Mouse (Mus musculus) ES-E14 (cell line): ENCODE measurements at regions not wholly inside any gene's neighbourhood (a gene's known extent, or its start where the extent isn't known, plus 50 kb on each side); places are given as distances from the start of the nearest gene placed in this dataset.

Experiments used
- DNase-seq: peaks from one replicate; pipeline ENCODE4 v3.0.0-alpha.2; 2013; ENCODE audit warnings: low read depth, low spot score
- H3K27ac ChIP-seq: 2 replicates; pipeline ENCODE4 v1.5.1; 2012; ENCODE audit warnings: low read depth, mild to moderate bottlenecking, low read length, moderate library complexity, mixed read lengths; ENCODE audit not compliant: poor library complexity, insufficient read depth, severe bottlenecking
- H3K36me3 ChIP-seq: 2 replicates; pipeline ENCODE4 v1.6.1; 2012; ENCODE audit warnings: mild to moderate bottlenecking, low read length, moderate library complexity, mixed read lengths; ENCODE audit not compliant: control insufficient read depth, poor library complexity, insufficient read depth, severe bottlenecking
- H3K4me1 ChIP-seq, 2 experiments: fragments of 150-350 bp in 1 of 2; sonication (generic) in 1 of 2; 2 replicates each; pipeline ENCODE4 v1.6.1; 2012; ENCODE audit warnings: low read length in 2 of 2, mild to moderate bottlenecking in 1 of 2, mixed read lengths in 1 of 2; ENCODE audit not compliant: control insufficient read depth in 2 of 2, insufficient read depth in 2 of 2, poor library complexity in 1 of 2
- H3K4me3 ChIP-seq, 2 experiments: fragments of 150-350 bp in 1 of 2; sonication (generic) in 1 of 2; 2 replicates each; pipeline ENCODE4 v1.5.1; 2012; ENCODE audit warnings: low read length in 2 of 2, low read depth in 1 of 2, mild to moderate bottlenecking in 1 of 2, mixed read lengths in 1 of 2; ENCODE audit not compliant: insufficient read depth in 1 of 2, poor library complexity in 1 of 2, severe bottlenecking in 1 of 2
- H3K9ac ChIP-seq: 2 replicates; pipeline ENCODE4 v1.6.1; 2012; ENCODE audit warnings: low read depth, mild to moderate bottlenecking, low read length, mixed read lengths; ENCODE audit not compliant: poor library complexity, insufficient read depth, severe bottlenecking
- H3K9me3 ChIP-seq: fragments of 150-350 bp; sonication (generic); 2 replicates; pipeline ENCODE4 v1.6.1; 2012; ENCODE audit warnings: low read depth, mild to moderate bottlenecking, low read length; ENCODE audit not compliant: control insufficient read depth, insufficient read depth
- CHD2 ChIP-seq: IDR thresholded peaks from 2 replicates; pipeline ENCODE4 v1.6.1; 2014; ENCODE audit warnings: mild to moderate bottlenecking, low read depth, low read length, inconsistent platforms
- HCFC1 ChIP-seq: IDR thresholded peaks from 2 replicates; pipeline ENCODE4 v1.6.1; 2012; ENCODE audit warnings: low read length, inconsistent platforms, borderline replicate concordance; ENCODE audit not compliant: insufficient read depth
- MAFK ChIP-seq: IDR thresholded peaks from 2 replicates; pipeline ENCODE4 v1.6.1; 2014; ENCODE audit warnings: mild to moderate bottlenecking, low read depth, low read length, inconsistent platforms; ENCODE audit not compliant: insufficient read depth
- ZC3H11A ChIP-seq: IDR thresholded peaks from 2 replicates; pipeline ENCODE4 v1.6.1; 2012; ENCODE audit warnings: low read depth, mild to moderate bottlenecking, inconsistent platforms, low read length, borderline replicate concordance
- ZNF384 ChIP-seq: IDR thresholded peaks from 2 replicates; pipeline ENCODE4 v1.6.1; 2012; ENCODE audit warnings: low read depth, low read length, inconsistent platforms
- in situ Hi-C, 2 experiments: fragments of 600-800 bp; cut with MboI; formaldehyde crosslinking; loops; one replicate each; pipeline ENCODE4 v1.15.1; 2025; ENCODE audit warnings: low sequenced_read_pairs in 2 of 2, inconsistent platforms in 1 of 2; ENCODE audit not compliant: unreplicated experiment in 2 of 2

DNA sequence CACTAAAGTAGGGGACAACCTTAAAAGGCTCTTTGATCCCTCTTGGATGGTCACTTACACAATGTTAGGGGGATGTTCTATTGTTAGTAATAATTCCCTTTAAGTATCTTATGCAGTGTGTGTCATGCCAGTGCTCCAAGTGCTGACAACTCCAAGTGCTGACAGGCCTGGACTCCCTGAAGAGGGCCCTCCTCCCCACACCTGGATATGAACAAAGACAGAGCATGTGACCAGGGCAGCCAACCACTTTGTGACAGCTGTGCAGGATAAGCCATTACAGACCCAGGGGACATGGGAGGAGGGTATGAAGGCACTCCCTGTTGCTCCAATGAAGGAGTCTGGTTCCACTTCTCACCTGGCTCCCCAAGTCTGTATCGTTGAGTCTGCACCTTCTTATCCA lies 224.7 kb downstream of the Adamts15 start:
- in situ Hi-C loops, result no loop called here
- no peak overlapping the region for H3K27ac ChIP-seq
- H3K9ac ChIP-seq, result no peak overlapping the region
- no peak overlapping the region for H3K4me3 ChIP-seq
- no peaks in the 10 kb centered on the region for H3K36me3 ChIP-seq
- no peaks in the 10 kb centered on the region for H3K9me3 ChIP-seq
- DNase-seq, result no peak
- TF ChIP-seq MAFK (no peak), ZC3H11A (no peak), CHD2 (no peak), HCFC1 (no peak), ZNF384 (no peak)
- H3K4me1 ChIP-seq, result no peaks in the 10 kb centered on the region

DNA sequence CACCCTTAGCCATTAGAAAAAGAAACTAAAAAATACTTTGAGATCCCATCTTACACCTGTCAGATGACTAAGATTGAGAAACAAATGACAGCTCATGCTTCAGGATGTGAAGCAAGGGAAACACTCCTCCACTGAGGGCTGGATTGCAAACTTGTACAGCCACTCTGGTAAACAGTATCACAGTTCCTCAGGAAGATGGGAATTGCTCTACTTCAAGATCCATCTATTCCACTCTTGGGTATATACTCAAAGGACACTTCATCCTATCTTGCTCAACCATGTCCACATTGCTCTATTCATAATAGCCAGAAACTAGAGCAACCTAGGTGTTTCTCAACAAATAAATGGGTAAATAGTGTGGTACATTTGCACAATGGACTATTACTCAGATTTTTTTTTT lies 241.2 kb downstream of the Snx19 start:
- in situ Hi-C loops, result no loop called here
- no peaks in the 10 kb centered on the region for H3K36me3 ChIP-seq
- no peak for TF ChIP-seq ZNF384
- TF ChIP-seq HCFC1, result no peak
- TF ChIP-seq CHD2, result no peak
- no peak for TF ChIP-seq ZC3H11A
- no peak for TF ChIP-seq MAFK
- no peak overlapping the region for H3K27ac ChIP-seq
- H3K4me3 ChIP-seq, result no peak overlapping the region
- H3K9me3 ChIP-seq, result peaks cover 6% of the 10 kb centered on the region; the same call in 1 of the 2 replicates
- H3K4me1 ChIP-seq, result no peaks in the 10 kb centered on the region
- DNase-seq, result no peak
- H3K9ac ChIP-seq, result no peak overlapping the region

DNA sequence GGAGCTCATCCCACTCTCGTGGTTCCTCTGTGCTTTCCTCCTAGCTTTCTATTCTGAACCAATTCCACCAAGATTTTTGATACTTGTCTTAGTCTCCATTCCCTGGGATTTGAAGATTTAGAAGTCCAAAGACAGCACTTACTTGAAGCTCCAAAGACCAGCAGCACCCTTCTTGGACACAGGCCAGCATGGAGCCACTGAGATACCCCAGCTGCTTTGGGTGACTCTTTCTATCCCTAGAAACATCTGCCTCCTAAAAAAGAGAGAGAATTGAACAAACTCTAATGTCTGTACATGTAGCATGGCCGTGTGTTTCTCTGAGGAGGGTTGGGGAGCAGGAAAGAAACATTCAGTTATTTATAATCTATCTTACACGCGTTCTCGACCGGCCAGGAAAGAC lies 235.5 kb downstream of the Snx19 start:
- Histone ChIP-seq H3K9ac (no peak overlapping the region), H3K36me3 (no peaks in the 10 kb centered on the region), H3K4me3 (no peak overlapping the region), H3K9me3 (peaks cover 9% of the 10 kb centered on the region), H3K27ac (no peak overlapping the region), H3K4me1 (no peaks in the 10 kb centered on the region)
- no peak for TF ChIP-seq MAFK
- no peak for TF ChIP-seq ZNF384
- no peak for TF ChIP-seq ZC3H11A
- TF ChIP-seq HCFC1, result no peak
- TF ChIP-seq CHD2, result no peak
- no peak for DNase-seq
- in situ Hi-C loops, result no loop called here

DNA sequence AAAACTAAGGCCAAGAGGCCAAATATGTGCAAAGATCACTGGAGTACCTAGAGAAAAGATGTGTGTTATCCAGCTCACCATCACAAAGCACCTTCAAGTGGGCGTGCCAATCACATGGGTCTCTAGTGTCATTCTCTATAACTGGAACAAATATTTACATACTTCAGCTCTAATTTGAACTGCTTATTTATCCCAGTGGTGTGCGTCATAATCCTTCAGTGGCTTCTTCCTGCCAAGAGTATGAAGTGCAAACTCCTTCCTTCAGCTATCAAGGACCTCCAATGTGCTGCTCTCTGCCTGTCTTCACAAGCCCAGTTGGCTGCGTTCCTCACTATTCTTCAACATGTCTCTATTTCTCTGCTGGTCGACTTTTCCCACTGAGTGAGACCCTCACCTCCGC lies 227.1 kb downstream of the Snx19 start:
- TF ChIP-seq HCFC1, result no peak
- no peak for TF ChIP-seq MAFK
- DNase-seq, result no peak
- Histone ChIP-seq H3K4me3 (no peak overlapping the region), H3K9me3 (peaks cover 1% of the 10 kb centered on the region; the same call in 1 of the 2 replicates), H3K9ac (no peak overlapping the region), H3K4me1 (no peaks in the 10 kb centered on the region), H3K36me3 (no peaks in the 10 kb centered on the region), H3K27ac (no peak overlapping the region)
- in situ Hi-C loops, result no loop called here

DNA sequence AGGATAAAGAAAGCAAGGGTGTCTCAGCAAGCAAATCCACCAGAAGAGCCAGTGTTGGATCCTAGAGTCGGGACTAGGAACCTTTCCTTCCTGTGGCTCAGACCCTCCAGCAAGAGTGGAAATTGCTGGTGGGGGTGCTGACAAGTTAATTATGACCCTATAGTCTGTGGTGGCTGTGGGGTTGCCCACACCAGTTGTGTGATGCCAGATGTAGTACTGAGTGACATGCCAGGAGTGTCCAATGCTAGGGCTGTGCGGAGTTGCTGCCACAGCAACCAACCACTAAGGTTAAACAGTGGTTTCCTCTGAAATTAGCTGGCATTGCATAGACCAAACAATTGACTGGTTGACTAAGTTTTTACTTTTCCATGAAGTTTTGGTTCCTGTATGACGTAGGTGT lies 226.3 kb downstream of the Snx19 start:
- no peaks in the 10 kb centered on the region for H3K36me3 ChIP-seq
- no peak for DNase-seq
- TF ChIP-seq HCFC1, result no peak
- TF ChIP-seq ZNF384, result no peak
- no peak for TF ChIP-seq ZC3H11A
- TF ChIP-seq CHD2, result no peak
- no peak for TF ChIP-seq MAFK
- H3K9ac ChIP-seq, result no peak overlapping the region
- peaks cover 1% of the 10 kb centered on the region; the same call in 1 of the 2 replicates for H3K9me3 ChIP-seq
- in situ Hi-C loops, result no loop called here
- no peak overlapping the region for H3K27ac ChIP-seq
- no peaks in the 10 kb centered on the region for H3K4me1 ChIP-seq
- no peak overlapping the region for H3K4me3 ChIP-seq
